Mouse (Mus musculus): ENCODE results near the gene Slit3. TPM values are rescaled to one million over a fixed set of nuclear protein-coding genes. Genes with fewer than 3 reads are reported as not detected.

Slit3 gene
- polyA plus RNA-seq, 1 experiment from 2014 or later = 7.4 TPM

- Histone ChIP-seq H3K27ac (ENCODE audit: low read depth, low read length) (no peak overlapping the region), H3K27me3 (ENCODE audit: control insufficient read depth, insufficient read depth, low read length) (peaks cover 13% of the 10 kb centered on the region; the same call in 1 of the 2 replicates), H3K36me3 (ENCODE audit: control insufficient read depth, insufficient read depth, low read length) (no peaks in the 10 kb centered on the region), H3K4me1 (replicated peaks; ENCODE audit: control insufficient read depth, insufficient read depth, low read length) (no peaks in the 10 kb centered on the region), H3K9me3 (ENCODE audit: control insufficient read depth, low read length) (peaks cover 2% of the 10 kb centered on the region; the same call in 1 of the 2 replicates), H3K4me2 (ENCODE audit: low read depth, low read length, severe bottlenecking) (no peak overlapping the region), H3K9ac (ENCODE audit: low read length) (no peak overlapping the region), H3K4me3 (ENCODE audit: low read depth, low read length) (no peak overlapping the region)
- no peak for ATAC-seq (replicated peaks; ENCODE audit: low FRiP score)
- WGBS = 12% methylated on average over 5 of the region's 5 CpGs
- no peak for DNase-seq (ENCODE audit: low spot score)
Measured at GRCm38 (mm10) chr11:35370705-35371104, 249.7 kb downstream of the Slit3 start.

- H3K27ac ChIP-seq (ENCODE audit: low read depth, low read length) = no peak overlapping the region
- no peak for DNase-seq (ENCODE audit: low spot score)
Measured at GRCm38 (mm10) chr11:35372410-35372809, 251.4 kb downstream of the Slit3 start.

GRCm38 (mm10) chr11:35375072-35375471, 254.0 kb downstream of the Slit3 start:
- peaks cover 3% of the 10 kb centered on the region; the same call in 1 of the 2 replicates for H3K27me3 ChIP-seq (ENCODE audit: control insufficient read depth, insufficient read depth, low read length)
- H3K27ac ChIP-seq (ENCODE audit: low read depth, low read length) = no peak overlapping the region
- ATAC-seq (replicated peaks; ENCODE audit: low FRiP score) (no peak), DNase-seq (ENCODE audit: low spot score) (no peak)
- no peak overlapping the region for H3K9ac ChIP-seq (ENCODE audit: low read length)
- H3K4me1 ChIP-seq (replicated peaks; ENCODE audit: control insufficient read depth, insufficient read depth, low read length) = no peaks in the 10 kb centered on the region
- H3K4me3 ChIP-seq (ENCODE audit: low read depth, low read length) = no peak overlapping the region
- H3K9me3 ChIP-seq (ENCODE audit: control insufficient read depth, low read length) = no peaks in the 10 kb centered on the region; the same call in 1 of the 2 replicates
- 80% methylated on average over 4 of the region's 4 CpGs for WGBS
- H3K36me3 ChIP-seq (ENCODE audit: control insufficient read depth, insufficient read depth, low read length) = no peaks in the 10 kb centered on the region
- no peak overlapping the region for H3K4me2 ChIP-seq (ENCODE audit: low read depth, low read length, severe bottlenecking)

More at GRCm38 (mm10) chr11:35372410-35372809, 251.4 kb downstream of the Slit3 start:
- 93% methylated on average over 3 of the region's 3 CpGs for WGBS
- H3K4me1 ChIP-seq (replicated peaks; ENCODE audit: control insufficient read depth, insufficient read depth, low read length) = no peaks in the 10 kb centered on the region
- ATAC-seq (replicated peaks; ENCODE audit: low FRiP score) = no peak
- no peak overlapping the region for H3K4me2 ChIP-seq (ENCODE audit: low read depth, low read length, severe bottlenecking)
- H3K36me3 ChIP-seq (ENCODE audit: control insufficient read depth, insufficient read depth, low read length) = no peaks in the 10 kb centered on the region
- H3K9me3 ChIP-seq (ENCODE audit: control insufficient read depth, low read length) = no peaks in the 10 kb centered on the region; the same call in 1 of the 2 replicates
- H3K9ac ChIP-seq (ENCODE audit: low read length) = no peak overlapping the region
- peaks cover 10% of the 10 kb centered on the region; the same call in 1 of the 2 replicates for H3K27me3 ChIP-seq (ENCODE audit: control insufficient read depth, insufficient read depth, low read length)
- no peak overlapping the region for H3K4me3 ChIP-seq (ENCODE audit: low read depth, low read length)

GRCm38 (mm10) chr11:35378802-35379201, 257.8 kb downstream of the Slit3 start:
- Histone ChIP-seq H3K9ac (ENCODE audit: low read length) (no peak overlapping the region), H3K27me3 (ENCODE audit: control insufficient read depth, insufficient read depth, low read length) (no peaks in the 10 kb centered on the region), H3K27ac (ENCODE audit: low read depth, low read length) (no peak overlapping the region), H3K36me3 (ENCODE audit: control insufficient read depth, insufficient read depth, low read length) (no peaks in the 10 kb centered on the region), H3K4me1 (replicated peaks; ENCODE audit: control insufficient read depth, insufficient read depth, low read length) (no peaks in the 10 kb centered on the region), H3K4me2 (ENCODE audit: low read depth, low read length, severe bottlenecking) (no peak overlapping the region), H3K4me3 (ENCODE audit: low read depth, low read length) (no peak overlapping the region), H3K9me3 (ENCODE audit: control insufficient read depth, low read length) (no peaks in the 10 kb centered on the region)
- WGBS = 86% methylated on average over 7 of the region's 7 CpGs
- ATAC-seq (replicated peaks; ENCODE audit: low FRiP score) = no peak
- no peak for DNase-seq (ENCODE audit: low spot score)

GRCm38 (mm10) chr11:35379407-35379806, 258.4 kb downstream of the Slit3 start:
- ATAC-seq (replicated peaks; ENCODE audit: low FRiP score) (no peak), DNase-seq (ENCODE audit: low spot score) (no peak)
- no peak overlapping the region for H3K4me2 ChIP-seq (ENCODE audit: low read depth, low read length, severe bottlenecking)
- no peaks in the 10 kb centered on the region for H3K36me3 ChIP-seq (ENCODE audit: control insufficient read depth, insufficient read depth, low read length)
- no peaks in the 10 kb centered on the region for H3K4me1 ChIP-seq (replicated peaks; ENCODE audit: control insufficient read depth, insufficient read depth, low read length)
- no peak overlapping the region for H3K27ac ChIP-seq (ENCODE audit: low read depth, low read length)
- no peak overlapping the region for H3K9ac ChIP-seq (ENCODE audit: low read length)
- no peaks in the 10 kb centered on the region for H3K27me3 ChIP-seq (ENCODE audit: control insufficient read depth, insufficient read depth, low read length)
- WGBS = 86% methylated on average over 7 of the region's 7 CpGs
- no peak overlapping the region for H3K4me3 ChIP-seq (ENCODE audit: low read depth, low read length)
- H3K9me3 ChIP-seq (ENCODE audit: control insufficient read depth, low read length) = no peaks in the 10 kb centered on the region

GRCm38 (mm10) chr11:35380766-35381165, 259.7 kb downstream of the Slit3 start:
- no peak overlapping the region for H3K27ac ChIP-seq (ENCODE audit: low read depth, low read length)
- no peaks in the 10 kb centered on the region for H3K36me3 ChIP-seq (ENCODE audit: control insufficient read depth, insufficient read depth, low read length)
- no peak overlapping the region for H3K4me3 ChIP-seq (ENCODE audit: low read depth, low read length)
- H3K4me2 ChIP-seq (ENCODE audit: low read depth, low read length, severe bottlenecking) = no peak overlapping the region
- H3K4me1 ChIP-seq (replicated peaks; ENCODE audit: control insufficient read depth, insufficient read depth, low read length) = no peaks in the 10 kb centered on the region
- no peak for ATAC-seq (replicated peaks; ENCODE audit: low FRiP score)
- no peak for DNase-seq (ENCODE audit: low spot score)
- 86% methylated on average over 1 of the region's 1 CpGs for WGBS
- no peak overlapping the region for H3K9ac ChIP-seq (ENCODE audit: low read length)
- no peaks in the 10 kb centered on the region for H3K9me3 ChIP-seq (ENCODE audit: control insufficient read depth, low read length)
- no peaks in the 10 kb centered on the region for H3K27me3 ChIP-seq (ENCODE audit: control insufficient read depth, insufficient read depth, low read length)

GRCm38 (mm10) chr11:35385444-35385843, 264.4 kb downstream of the Slit3 start:
- no peak for ATAC-seq (replicated peaks; ENCODE audit: low FRiP score)
- Histone ChIP-seq H3K27ac (ENCODE audit: low read depth, low read length) (no peak overlapping the region), H3K9me3 (ENCODE audit: control insufficient read depth, low read length) (no peaks in the 10 kb centered on the region), H3K4me3 (ENCODE audit: low read depth, low read length) (no peak overlapping the region), H3K4me1 (replicated peaks; ENCODE audit: control insufficient read depth, insufficient read depth, low read length) (no peaks in the 10 kb centered on the region), H3K27me3 (ENCODE audit: control insufficient read depth, insufficient read depth, low read length) (no peaks in the 10 kb centered on the region), H3K9ac (ENCODE audit: low read length) (no peak overlapping the region), H3K4me2 (ENCODE audit: low read depth, low read length, severe bottlenecking) (no peak overlapping the region), H3K36me3 (ENCODE audit: control insufficient read depth, insufficient read depth, low read length) (no peaks in the 10 kb centered on the region)
- no peak for DNase-seq (ENCODE audit: low spot score)
- WGBS = 35% methylated on average over 3 of the region's 3 CpGs

GRCm38 (mm10) chr11:35387826-35388225, 266.8 kb downstream of the Slit3 start:
- Histone ChIP-seq H3K4me1 (replicated peaks; ENCODE audit: control insufficient read depth, insufficient read depth, low read length) (no peaks in the 10 kb centered on the region), H3K9me3 (ENCODE audit: control insufficient read depth, low read length) (no peaks in the 10 kb centered on the region), H3K27ac (ENCODE audit: low read depth, low read length) (no peak overlapping the region), H3K4me3 (ENCODE audit: low read depth, low read length) (no peak overlapping the region), H3K36me3 (ENCODE audit: control insufficient read depth, insufficient read depth, low read length) (no peaks in the 10 kb centered on the region), H3K9ac (ENCODE audit: low read length) (no peak overlapping the region), H3K4me2 (ENCODE audit: low read depth, low read length, severe bottlenecking) (no peak overlapping the region), H3K27me3 (ENCODE audit: control insufficient read depth, insufficient read depth, low read length) (no peaks in the 10 kb centered on the region)
- DNase-seq (ENCODE audit: low spot score) (no peak), ATAC-seq (replicated peaks; ENCODE audit: low FRiP score) (no peak)
- 76% methylated on average over 10 of the region's 10 CpGs for WGBS

GRCm38 (mm10) chr11:35388471-35388870, 267.4 kb downstream of the Slit3 start:
- Histone ChIP-seq H3K36me3 (ENCODE audit: control insufficient read depth, insufficient read depth, low read length) (no peaks in the 10 kb centered on the region), H3K4me3 (ENCODE audit: low read depth, low read length) (no peak overlapping the region), H3K27me3 (ENCODE audit: control insufficient read depth, insufficient read depth, low read length) (no peaks in the 10 kb centered on the region), H3K4me1 (replicated peaks; ENCODE audit: control insufficient read depth, insufficient read depth, low read length) (no peaks in the 10 kb centered on the region), H3K27ac (ENCODE audit: low read depth, low read length) (no peak overlapping the region), H3K4me2 (ENCODE audit: low read depth, low read length, severe bottlenecking) (no peak overlapping the region), H3K9ac (ENCODE audit: low read length) (no peak overlapping the region), H3K9me3 (ENCODE audit: control insufficient read depth, low read length) (no peaks in the 10 kb centered on the region)
- DNase-seq (ENCODE audit: low spot score) = no peak
- WGBS = 77% methylated on average over 12 of the region's 12 CpGs
- ATAC-seq (replicated peaks; ENCODE audit: low FRiP score) = no peak
